Mouse (Mus musculus): ENCODE results near the gene Ltbp3. TPM values are rescaled to one million over a fixed set of nuclear protein-coding genes. Genes with fewer than 3 reads are reported as not detected.
A peak's percentile ranks its signal among the peaks of the same experiment; 100 is the strongest.

Ltbp3 gene
- polyA plus RNA-seq (2014; fragmentation: Nextera tagmentation; extraction: Ambion mirVana): 5.0 and 5.5 TPM in 2 replicates

GRCm38 (mm10) chr19:5740320-5741317 lies at the start of gene Ltbp3:
TSS of gene Ltbp3 (plus strand) at chr19:5740904.
- peaks cover 35% of the 10 kb centered on the region for H3K27me3 ChIP-seq (ENCODE audit: control insufficient read depth, insufficient read depth, low read length)

GRCm38 (mm10) chr19:5691601-5692000 lies 49.1 kb upstream of the Ltbp3 start:
- no peaks in the 10 kb centered on the region for H3K9me3 ChIP-seq (ENCODE audit: control insufficient read depth, low read length)
- DNase-seq (ENCODE audit: low spot score) (no peak), ATAC-seq (replicated peaks; ENCODE audit: low FRiP score) (no peak)
- H3K9ac ChIP-seq (ENCODE audit: low read length): peak overlapping the region; percentile 43
- H3K36me3 ChIP-seq (ENCODE audit: control insufficient read depth, insufficient read depth, low read length): no peaks in the 10 kb centered on the region; the same call in 1 of the 2 replicates
- WGBS: 82% methylated on average over 5 of the region's 5 CpGs
- H3K4me1 ChIP-seq (replicated peaks; ENCODE audit: control insufficient read depth, insufficient read depth, low read length): peaks cover 39% of the 10 kb centered on the region
- peak overlapping the region; percentile 9; the same call in 1 of the 2 replicates for H3K4me3 ChIP-seq (ENCODE audit: low read depth, low read length)
- H3K27me3 ChIP-seq (ENCODE audit: control insufficient read depth, insufficient read depth, low read length): 0 out of 2 replicates have a peak, but pooled peaks cover 2% of the 10 kb centered on the region
- H3K4me2 ChIP-seq (ENCODE audit: low read depth, low read length, severe bottlenecking): peak overlapping the region; percentile 99
- H3K27ac ChIP-seq (ENCODE audit: low read depth, low read length): no peak overlapping the region

More at GRCm38 (mm10) chr19:5740320-5741317, at the start of gene Ltbp3:
- Histone ChIP-seq H3K4me2 (ENCODE audit: low read depth, low read length, severe bottlenecking) (peak within 1 kb of the TSS; percentile 99), H3K9me3 (ENCODE audit: control insufficient read depth, low read length) (no peaks in the 10 kb centered on the region), H3K36me3 (ENCODE audit: control insufficient read depth, insufficient read depth, low read length) (no peaks in the 10 kb centered on the region), H3K4me1 (replicated peaks; ENCODE audit: control insufficient read depth, insufficient read depth, low read length) (peaks cover 20% of the 10 kb centered on the region), H3K9ac (ENCODE audit: low read length) (peak within 1 kb of the TSS; percentile 83), H3K27ac (ENCODE audit: low read depth, low read length) (no peak within 1 kb of the TSS; the same call in 1 of the 2 replicates), H3K4me3 (ENCODE audit: low read depth, low read length) (peak within 1 kb of the TSS; percentile 59)
- no peak for ATAC-seq (replicated peaks; ENCODE audit: low FRiP score)
- WGBS: 25% methylated on average over 13 of the region's 14 CpGs
- no peak for DNase-seq (ENCODE audit: low spot score)

DNA sequence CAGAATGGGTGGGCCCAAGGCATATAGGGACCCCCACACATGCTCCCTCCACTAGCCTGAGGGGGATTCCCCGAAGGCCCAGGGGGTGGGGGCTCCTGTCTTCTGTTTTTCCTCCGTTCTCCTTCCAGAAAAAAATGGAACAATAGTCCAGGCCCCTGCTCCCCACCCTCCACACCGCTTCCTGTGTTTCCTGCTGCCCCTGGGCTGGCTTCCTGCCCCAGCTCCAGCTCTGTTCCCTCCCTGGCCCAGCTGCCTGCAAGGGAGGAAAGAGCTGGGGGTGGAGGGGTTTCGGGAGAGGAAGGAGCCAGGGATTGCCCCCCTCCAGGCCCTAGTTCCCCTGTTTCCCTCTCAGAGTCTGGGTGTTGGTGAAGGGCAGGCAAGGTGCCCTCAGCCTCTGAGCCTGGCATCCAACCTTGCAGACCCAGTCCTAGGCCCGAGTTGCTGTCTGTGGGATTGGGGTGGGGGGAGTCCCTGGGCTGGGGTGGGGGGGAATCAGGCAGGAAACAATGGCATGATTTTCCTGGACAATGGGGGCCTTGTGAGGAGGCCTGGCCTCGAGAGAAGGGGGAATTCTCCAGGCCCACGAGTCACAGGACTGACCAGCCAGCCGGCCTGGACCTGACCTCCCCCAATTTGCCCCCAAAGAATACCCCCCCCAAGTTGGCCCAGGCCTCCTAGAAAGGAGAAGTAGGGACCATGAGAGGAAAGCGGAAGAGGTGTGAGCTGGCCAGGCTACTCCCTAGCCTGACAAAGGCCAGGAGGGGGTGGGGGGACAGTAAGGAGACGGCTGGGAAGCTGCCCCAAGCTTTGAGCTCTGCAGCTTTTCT lies 48.4 kb upstream of the Ltbp3 start:
- H3K4me1 ChIP-seq (replicated peaks; ENCODE audit: control insufficient read depth, insufficient read depth, low read length): peaks cover 36% of the 10 kb centered on the region
- H3K27ac ChIP-seq (ENCODE audit: low read depth, low read length): no peak overlapping the region
- H3K4me3 ChIP-seq (ENCODE audit: low read depth, low read length): no peak overlapping the region
- H3K36me3 ChIP-seq (ENCODE audit: control insufficient read depth, insufficient read depth, low read length): peaks cover 1% of the 10 kb centered on the region; the same call in 1 of the 2 replicates
- 0 out of 2 replicates have a peak, but pooled peaks cover 2% of the 10 kb centered on the region for H3K27me3 ChIP-seq (ENCODE audit: control insufficient read depth, insufficient read depth, low read length)
- H3K4me2 ChIP-seq (ENCODE audit: low read depth, low read length, severe bottlenecking): no peak overlapping the region; the same call in 1 of the 2 replicates
- H3K9ac ChIP-seq (ENCODE audit: low read length): peak overlapping the region; percentile 43
- WGBS: 78% methylated on average over 10 of the region's 10 CpGs
- ATAC-seq (replicated peaks; ENCODE audit: low FRiP score) (no peak), DNase-seq (ENCODE audit: low spot score) (no peak)
- no peaks in the 10 kb centered on the region for H3K9me3 ChIP-seq (ENCODE audit: control insufficient read depth, low read length)

- Histone ChIP-seq H3K4me1 (replicated peaks; ENCODE audit: control insufficient read depth, insufficient read depth, low read length) (peaks cover 30% of the 10 kb centered on the region), H3K9ac (ENCODE audit: low read length) (no peak overlapping the region), H3K9me3 (ENCODE audit: control insufficient read depth, low read length) (no peaks in the 10 kb centered on the region), H3K27me3 (ENCODE audit: control insufficient read depth, insufficient read depth, low read length) (0 out of 2 replicates have a peak, but pooled peaks cover 2% of the 10 kb centered on the region), H3K36me3 (ENCODE audit: control insufficient read depth, insufficient read depth, low read length) (peaks cover 6% of the 10 kb centered on the region; the same call in 1 of the 2 replicates), H3K27ac (ENCODE audit: low read depth, low read length) (no peak overlapping the region), H3K4me2 (ENCODE audit: low read depth, low read length, severe bottlenecking) (no peak overlapping the region), H3K4me3 (ENCODE audit: low read depth, low read length) (no peak overlapping the region)
- no peak for ATAC-seq (replicated peaks; ENCODE audit: low FRiP score)
- DNase-seq (ENCODE audit: low spot score): no peak
- WGBS: 84% methylated on average over 10 of the region's 10 CpGs
Observed at GRCm38 (mm10) chr19:5692913-5693396, 47.7 kb upstream of the Ltbp3 start.

GRCm38 (mm10) chr19:5693801-5694200 lies 46.9 kb upstream of the Ltbp3 start:
- Histone ChIP-seq H3K4me3 (ENCODE audit: low read depth, low read length) (no peak overlapping the region), H3K27me3 (ENCODE audit: control insufficient read depth, insufficient read depth, low read length) (0 out of 2 replicates have a peak, but pooled peaks cover 2% of the 10 kb centered on the region), H3K36me3 (ENCODE audit: control insufficient read depth, insufficient read depth, low read length) (peaks cover 6% of the 10 kb centered on the region; the same call in 1 of the 2 replicates), H3K9me3 (ENCODE audit: control insufficient read depth, low read length) (no peaks in the 10 kb centered on the region), H3K4me2 (ENCODE audit: low read depth, low read length, severe bottlenecking) (no peak overlapping the region), H3K9ac (ENCODE audit: low read length) (no peak overlapping the region), H3K4me1 (replicated peaks; ENCODE audit: control insufficient read depth, insufficient read depth, low read length) (peaks cover 30% of the 10 kb centered on the region), H3K27ac (ENCODE audit: low read depth, low read length) (no peak overlapping the region)
- WGBS: 88% methylated on average over 6 of the region's 6 CpGs
- DNase-seq (ENCODE audit: low spot score): no peak
- no peak for ATAC-seq (replicated peaks; ENCODE audit: low FRiP score)

DNA sequence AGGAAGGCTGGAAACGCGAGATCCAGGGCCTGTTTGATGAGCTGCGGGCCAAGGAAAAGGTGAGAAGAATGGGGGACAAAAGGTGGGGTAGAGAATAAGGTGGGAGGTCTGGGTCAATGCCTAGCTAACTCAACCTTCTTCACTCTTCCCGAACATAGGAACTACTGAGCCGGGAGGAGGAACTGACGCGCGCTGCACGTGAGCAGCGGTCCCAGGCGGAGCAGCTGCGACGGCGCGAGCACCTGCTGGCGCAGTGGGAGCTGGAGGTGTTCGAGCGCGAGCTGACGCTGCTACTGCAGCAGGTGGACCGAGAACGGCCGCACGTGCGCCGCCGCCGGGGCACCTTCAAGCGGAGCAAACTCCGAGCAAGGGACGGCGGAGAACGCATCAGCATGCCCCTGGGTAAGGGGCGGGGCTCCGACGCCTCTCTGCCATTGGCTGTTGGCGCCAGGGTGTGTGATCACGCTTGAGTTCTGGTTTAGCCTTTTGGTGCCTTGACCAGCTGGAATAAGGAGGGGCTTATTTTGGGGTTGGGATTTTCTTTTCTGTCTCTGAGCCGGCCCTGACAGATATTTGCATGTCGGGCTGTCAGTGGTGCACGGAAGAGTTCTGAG lies 44.7 kb upstream of the Ltbp3 start:
- 7% methylated on average over 41 of the region's 41 CpGs for WGBS
- H3K9me3 ChIP-seq (ENCODE audit: control insufficient read depth, low read length): no peaks in the 10 kb centered on the region
- peak overlapping the region; percentile 52 for H3K9ac ChIP-seq (ENCODE audit: low read length)
- ATAC-seq (replicated peaks; ENCODE audit: low FRiP score): peak; percentile 80
- 0 out of 2 replicates have a peak, but pooled peaks cover 2% of the 10 kb centered on the region for H3K27me3 ChIP-seq (ENCODE audit: control insufficient read depth, insufficient read depth, low read length)
- peaks cover 6% of the 10 kb centered on the region; the same call in 1 of the 2 replicates for H3K36me3 ChIP-seq (ENCODE audit: control insufficient read depth, insufficient read depth, low read length)
- H3K4me3 ChIP-seq (ENCODE audit: low read depth, low read length): peak overlapping the region; percentile 32
- peak overlapping the region; percentile 68 for H3K4me2 ChIP-seq (ENCODE audit: low read depth, low read length, severe bottlenecking)
- peak; percentile 82 for DNase-seq (ENCODE audit: low spot score)
- 0 out of 2 replicates have a peak overlapping the region, but pooled peaks have one; percentile 12 for H3K27ac ChIP-seq (ENCODE audit: low read depth, low read length)
- peaks cover 19% of the 10 kb centered on the region for H3K4me1 ChIP-seq (replicated peaks; ENCODE audit: control insufficient read depth, insufficient read depth, low read length)

DNA sequence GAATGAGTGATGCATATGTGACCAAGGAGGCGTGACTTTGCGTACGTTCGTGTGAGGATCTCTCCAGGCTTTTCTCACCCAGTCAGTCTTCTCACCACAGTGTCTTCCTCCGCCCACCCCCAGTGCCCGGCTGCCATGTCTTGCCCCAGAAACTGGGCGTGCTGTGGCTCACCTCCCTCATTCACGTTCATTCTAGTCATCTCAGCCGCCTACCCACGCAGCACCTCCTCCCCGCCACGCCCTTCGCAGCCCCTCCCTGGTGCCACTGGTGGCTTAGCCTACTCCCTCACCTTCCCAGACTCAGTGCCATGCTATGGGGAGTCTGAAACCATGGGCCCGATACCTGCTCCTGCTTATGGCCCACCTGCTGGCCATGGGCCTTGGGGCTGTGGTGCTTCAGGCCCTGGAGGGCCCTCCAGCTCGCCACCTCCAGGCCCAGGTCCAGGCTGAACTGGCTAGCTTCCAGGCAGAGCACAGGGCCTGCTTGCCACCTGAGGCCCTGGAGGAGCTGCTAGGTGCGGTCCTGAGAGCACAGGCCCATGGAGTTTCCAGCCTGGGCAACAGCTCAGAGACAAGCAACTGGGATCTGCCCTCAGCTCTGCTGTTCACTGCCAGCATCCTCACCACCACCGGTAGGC lies 36.4 kb upstream of the Ltbp3 start, which contains the start of gene Kcnk7:
Gene Kcnk7 (plus strand): TSS at position 205 of the 638 bp plus-strand sequence.
- Histone ChIP-seq H3K9ac (ENCODE audit: low read length) (no peak within 1 kb of the TSS), H3K9me3 (ENCODE audit: control insufficient read depth, low read length) (no peaks in the 10 kb centered on the region), H3K27ac (ENCODE audit: low read depth, low read length) (no peak within 1 kb of the TSS), H3K4me2 (ENCODE audit: low read depth, low read length, severe bottlenecking) (no peak within 1 kb of the TSS), H3K27me3 (ENCODE audit: control insufficient read depth, insufficient read depth, low read length) (no peaks in the 10 kb centered on the region), H3K4me1 (replicated peaks; ENCODE audit: control insufficient read depth, insufficient read depth, low read length) (no peaks in the 10 kb centered on the region), H3K4me3 (ENCODE audit: low read depth, low read length) (no peak within 1 kb of the TSS), H3K36me3 (ENCODE audit: control insufficient read depth, insufficient read depth, low read length) (no peaks in the 10 kb centered on the region; the same call in 1 of the 2 replicates)
- ATAC-seq (replicated peaks; ENCODE audit: low FRiP score): no peak
- WGBS: 81% methylated on average over 17 of the region's 17 CpGs
- DNase-seq (ENCODE audit: low spot score): no peak

Data from forebrain, embryonic 11.5 days (tissue).